Comparison of ENCODE assay signal across 8 mouse cellular contexts in the genomic region with DNA sequence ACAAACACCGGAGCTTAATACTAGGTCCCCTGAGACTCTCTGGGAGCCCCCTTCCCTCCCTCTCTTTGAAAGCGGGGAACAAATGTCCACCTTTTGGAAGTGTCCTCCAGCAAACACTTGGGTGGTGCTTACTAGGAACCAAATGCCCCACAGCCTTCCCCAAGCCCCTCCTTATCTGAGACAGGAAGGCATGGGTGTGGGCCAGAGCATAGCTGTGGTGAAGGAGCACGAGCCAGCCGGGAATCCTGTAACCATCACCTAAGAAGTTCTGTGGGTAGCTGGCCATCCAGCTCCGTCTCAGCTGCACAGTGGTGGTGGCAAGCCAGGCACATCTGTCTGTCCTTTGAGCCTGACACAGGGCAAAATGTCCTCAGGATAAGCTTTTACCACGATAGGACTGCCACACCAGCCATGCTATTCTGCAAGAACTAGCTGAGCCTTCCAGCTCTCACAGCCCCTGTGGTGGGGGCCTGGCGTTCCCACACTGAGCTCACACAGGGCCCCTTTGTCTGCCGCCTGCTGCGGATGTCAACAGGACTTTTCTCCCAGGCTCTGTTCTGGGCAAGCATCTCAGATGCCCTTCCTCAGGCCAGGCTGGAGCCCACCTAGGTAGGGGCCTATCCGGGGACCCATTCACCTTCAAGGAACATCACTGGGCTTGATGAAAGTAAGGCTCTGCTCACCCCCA. TPM values are rescaled to one million over a fixed set of nuclear protein-coding genes. Genes with fewer than 3 reads are reported as not detected.
DNase-seq lines count a peak whose midpoint lies in the region; ATAC-seq and TF ChIP-seq lines count a peak whose summit lies in the region.

No protein-coding gene starts in this region.

- H3K9me3 ChIP-seq in megakaryocyte, embryonic 14.5 days = no peaks in the 10 kb centered on the region
- no peaks in the 10 kb centered on the region for H3K9me3 ChIP-seq in hindbrain, embryonic 15.5 days
- no peaks in the 10 kb centered on the region for H3K9me3 ChIP-seq in neural tube, embryonic 15.5 days (replicated peaks)

- H3K4me1 ChIP-seq in heart, adult 2 months (ENCODE audit: control insufficient read depth, insufficient read depth, low read length) = peaks cover 26% of the 10 kb centered on the region
- H3K4me1 ChIP-seq in megakaryocyte, embryonic 14.5 days = peaks cover 87% of the 10 kb centered on the region
- peaks cover 57% of the 10 kb centered on the region for H3K4me1 ChIP-seq in hindbrain, embryonic 15.5 days (replicated peaks)
- peaks cover 68% of the 10 kb centered on the region for H3K4me1 ChIP-seq in neural tube, embryonic 15.5 days

- no peak for ATAC-seq in megakaryocyte, adult 5-6 weeks (ENCODE audit: poor library complexity, severe bottlenecking)
- no peak for ATAC-seq in hindbrain, embryonic 15.5 days (ENCODE audit: low FRiP score, low read depth)
- no peak for ATAC-seq in neural tube, embryonic 15.5 days (ENCODE audit: low FRiP score)
- no peak for ATAC-seq in erythroblast, adult 5-6 weeks (replicated peaks; ENCODE audit: low FRiP score, poor library complexity, severe bottlenecking)

- no peak for TF ChIP-seq EP300 in heart, adult 2 months (IDR thresholded peaks at IDR 0.05; ENCODE audit: insufficient read depth, low read depth, low read length)

- intact Hi-C loops in heart, adult 2 months (cut with DNase I) = no loop called here

- peak; percentile 30 to 43 for DNase-seq in heart, adult 2 months
- DNase-seq in heart, adult 8-10 months (ENCODE audit: low spot score) = no peak
- no peak for DNase-seq in adrenal gland, postnatal 14 days

- H3K4me2 ChIP-seq in hindbrain, embryonic 15.5 days = peak overlapping the region; percentile 38
- peak overlapping the region; percentile 32 for H3K4me2 ChIP-seq in neural tube, embryonic 15.5 days

- no peaks in the 10 kb centered on the region for H3K79me2 ChIP-seq in heart, adult 2 months (replicated peaks; ENCODE audit: control insufficient read depth, insufficient read depth, low read length)

- no peak for TF ChIP-seq CTCF in heart, adult 2 months (IDR thresholded peaks at IDR 0.05)

- no peaks in the 10 kb centered on the region for H3K27me3 ChIP-seq in heart, adult 2 months (ENCODE audit: control insufficient read depth, insufficient read depth, low read length)
- H3K27me3 ChIP-seq in megakaryocyte, embryonic 14.5 days (replicated peaks) = peaks cover 62% of the 10 kb centered on the region
- no peaks in the 10 kb centered on the region for H3K27me3 ChIP-seq in hindbrain, embryonic 15.5 days
- H3K27me3 ChIP-seq in neural tube, embryonic 15.5 days (replicated peaks) = no peaks in the 10 kb centered on the region; the same call in 1 of the 2 replicates

- H3K9ac ChIP-seq in heart, adult 2 months (ENCODE audit: low read depth, low read length) = no peak overlapping the region
- no peak overlapping the region; the same call in 1 of the 2 replicates for H3K9ac ChIP-seq in hindbrain, embryonic 15.5 days
- H3K9ac ChIP-seq in neural tube, embryonic 15.5 days (replicated peaks) = no peak overlapping the region

- H3K4me3 ChIP-seq in heart, adult 2 months = peak overlapping the region; percentile 21; the same call in 1 of the 2 replicates
- peak overlapping the region; percentile 29 for H3K4me3 ChIP-seq in megakaryocyte, embryonic 14.5 days (replicated peaks)
- H3K4me3 ChIP-seq in hindbrain, embryonic 15.5 days = no peak overlapping the region
- no peak overlapping the region for H3K4me3 ChIP-seq in neural tube, embryonic 15.5 days (replicated peaks)

- H3K27ac ChIP-seq in heart, adult 2 months = peak overlapping the region; percentile 86
- H3K27ac ChIP-seq in hindbrain, embryonic 15.5 days (replicated peaks) = peak overlapping the region; percentile 86
- peak overlapping the region; percentile 80 for H3K27ac ChIP-seq in neural tube, embryonic 15.5 days (replicated peaks)

- H3K36me3 ChIP-seq in heart, adult 2 months (ENCODE audit: control insufficient read depth, insufficient read depth, low read length) = no peaks in the 10 kb centered on the region
- no peaks in the 10 kb centered on the region for H3K36me3 ChIP-seq in megakaryocyte, embryonic 14.5 days (replicated peaks; ENCODE audit: low read length)
- H3K36me3 ChIP-seq in hindbrain, embryonic 15.5 days = no peaks in the 10 kb centered on the region
- no peaks in the 10 kb centered on the region for H3K36me3 ChIP-seq in neural tube, embryonic 15.5 days

- TF ChIP-seq POLR2A in heart, adult 2 months (IDR thresholded peaks at IDR 0.05; ENCODE audit: insufficient read depth, low read depth, low read length) = 0 out of 2 replicates have a peak, but pooled peaks have one; percentile 20

- WGBS in heart, adult 2 months = 40% methylated on average over 10 of the region's 10 CpGs
- WGBS in hindbrain, embryonic 15.5 days = 13% methylated on average over 10 of the region's 10 CpGs
- 15% methylated on average over 10 of the region's 10 CpGs for WGBS in neural tube, embryonic 15.5 days

RNA-seq across cellular contexts. Expression of gene Nrarp, which starts 2.1 kb away (rescaled TPM):
- 1 to 10 TPM; 6.2 to 7.4 TPM for total RNA-seq in heart, adult 2 months (2021)
- polyA plus RNA-seq in heart, adult 2 months (2012; rRNA removed) = 10.2 and 11.2 TPM in 2 replicates
- total RNA-seq in heart, adult 8-10 months (2022) = 1 to 10 TPM; 5.0 to 9.4 (median 9.2) TPM
- polyA plus RNA-seq in megakaryocyte, embryonic 14.5 days (2012; ENCODE audit: insufficient read depth, low replicate concordance) = 7.9 and 8.1 TPM in 2 replicates
- total RNA-seq in megakaryocyte, adult 5-6 weeks (2015) = 1.1 TPM in 1 of 2 replicates, not detected in the other
- total RNA-seq in megakaryocyte, adult 5-6 weeks (2017) = 0.22 and 0.28 TPM in 2 replicates
- 18.9 and 20.2 TPM in 2 replicates for polyA plus RNA-seq in hindbrain, embryonic 15.5 days (2015; fragmentation: Nextera tagmentation; extraction: Ambion mirVana)
- 15.0 and 16.8 TPM in 2 replicates for polyA plus RNA-seq in neural tube, embryonic 15.5 days (2015; fragmentation: Nextera tagmentation; extraction: Ambion mirVana)
- total RNA-seq in adrenal gland, postnatal 14 days (2021) = 8.7 and 9.5 TPM in 2 replicates
- total RNA-seq in erythroblast, adult 5-6 weeks (2015; ENCODE audit: low replicate concordance) = not detected in 2 replicates
- 0.51 TPM in 1 of 2 replicates, not detected in the other for total RNA-seq in erythroblast, adult 5-6 weeks (2017; ENCODE audit: low replicate concordance)

RNA-seq across cellular contexts. Expression of gene Tor4a, which starts 18.3 kb away (rescaled TPM):
- total RNA-seq in heart, adult 2 months (2021) = 1 to 10 TPM; 4.3 to 4.9 TPM
- 6.8 and 9.4 TPM in 2 replicates for polyA plus RNA-seq in heart, adult 2 months (2012; rRNA removed)
- total RNA-seq in heart, adult 8-10 months (2022) = 1 to 10 TPM; 3.9 to 5.0 (median 4.7) TPM
- polyA plus RNA-seq in megakaryocyte, embryonic 14.5 days (2012; ENCODE audit: insufficient read depth, low replicate concordance) = 10.3 and 14.6 TPM in 2 replicates
- total RNA-seq in megakaryocyte, adult 5-6 weeks (2015) = 17.4 and 19.7 TPM in 2 replicates
- 25.1 and 29.6 TPM in 2 replicates for total RNA-seq in megakaryocyte, adult 5-6 weeks (2017)
- 1.9 and 2.3 TPM in 2 replicates for polyA plus RNA-seq in hindbrain, embryonic 15.5 days (2015; fragmentation: Nextera tagmentation; extraction: Ambion mirVana)
- 1.6 and 5.9 TPM in 2 replicates for polyA plus RNA-seq in neural tube, embryonic 15.5 days (2015; fragmentation: Nextera tagmentation; extraction: Ambion mirVana)
- total RNA-seq in adrenal gland, postnatal 14 days (2021) = 13.9 and 21.3 TPM in 2 replicates
- total RNA-seq in erythroblast, adult 5-6 weeks (2015; ENCODE audit: low replicate concordance) = 3.1 and 5.0 TPM in 2 replicates
- 6.7 and 7.4 TPM in 2 replicates for total RNA-seq in erythroblast, adult 5-6 weeks (2017; ENCODE audit: low replicate concordance)

RNA-seq across cellular contexts. Expression of gene Nelfb, which starts 32.9 kb away (rescaled TPM):
- total RNA-seq in heart, adult 2 months (2021) = 10 to 100 TPM; 37.4 TPM
- 47.0 and 86.7 TPM in 2 replicates for polyA plus RNA-seq in heart, adult 2 months (2012; rRNA removed)
- 10 to 100 TPM; 38.5 to 49.3 (median 39.5) TPM for total RNA-seq in heart, adult 8-10 months (2022)
- polyA plus RNA-seq in megakaryocyte, embryonic 14.5 days (2012; ENCODE audit: insufficient read depth, low replicate concordance) = 22.9 and 24.0 TPM in 2 replicates
- total RNA-seq in megakaryocyte, adult 5-6 weeks (2015) = 21.4 and 23.8 TPM in 2 replicates
- total RNA-seq in megakaryocyte, adult 5-6 weeks (2017) = 30.1 and 36.5 TPM in 2 replicates
- 108 and 112 TPM in 2 replicates for polyA plus RNA-seq in hindbrain, embryonic 15.5 days (2015; fragmentation: Nextera tagmentation; extraction: Ambion mirVana)
- 101 and 105 TPM in 2 replicates for polyA plus RNA-seq in neural tube, embryonic 15.5 days (2015; fragmentation: Nextera tagmentation; extraction: Ambion mirVana)
- total RNA-seq in adrenal gland, postnatal 14 days (2021) = 41.6 and 47.1 TPM in 2 replicates
- 0.77 and 6.1 TPM in 2 replicates for total RNA-seq in erythroblast, adult 5-6 weeks (2015; ENCODE audit: low replicate concordance)
- total RNA-seq in erythroblast, adult 5-6 weeks (2017; ENCODE audit: low replicate concordance) = 19.5 and 25.7 TPM in 2 replicates

RNA-seq across cellular contexts. Expression of gene Stpg3, which starts 36.0 kb away (rescaled TPM):
- not detected for total RNA-seq in heart, adult 2 months (2021)
- 0.20 TPM in 1 of 2 replicates, not detected in the other for polyA plus RNA-seq in heart, adult 2 months (2012; rRNA removed)
- total RNA-seq in heart, adult 8-10 months (2022) = not detected
- polyA plus RNA-seq in megakaryocyte, embryonic 14.5 days (2012; ENCODE audit: insufficient read depth, low replicate concordance) = 0.08 and 1.5 TPM in 2 replicates
- not detected in 2 replicates for total RNA-seq in megakaryocyte, adult 5-6 weeks (2015)
- not detected in 2 replicates for total RNA-seq in megakaryocyte, adult 5-6 weeks (2017)
- not detected in 2 replicates for polyA plus RNA-seq in hindbrain, embryonic 15.5 days (2015; fragmentation: Nextera tagmentation; extraction: Ambion mirVana)
- not detected in 2 replicates for polyA plus RNA-seq in neural tube, embryonic 15.5 days (2015; fragmentation: Nextera tagmentation; extraction: Ambion mirVana)
- total RNA-seq in adrenal gland, postnatal 14 days (2021) = not detected in 2 replicates
- not detected in 2 replicates for total RNA-seq in erythroblast, adult 5-6 weeks (2015; ENCODE audit: low replicate concordance)
- 0.34 TPM in 1 of 2 replicates, not detected in the other for total RNA-seq in erythroblast, adult 5-6 weeks (2017; ENCODE audit: low replicate concordance)

RNA-seq across cellular contexts. Expression of gene Fam166a, which starts 40.1 kb away (rescaled TPM):
- not detected for total RNA-seq in heart, adult 2 months (2021)
- polyA plus RNA-seq in heart, adult 2 months (2012; rRNA removed) = 0.21 TPM in 1 of 2 replicates, not detected in the other
- not detected for total RNA-seq in heart, adult 8-10 months (2022)
- polyA plus RNA-seq in megakaryocyte, embryonic 14.5 days (2012; ENCODE audit: insufficient read depth, low replicate concordance) = not detected in 2 replicates
- 0.20 and 0.57 TPM in 2 replicates for total RNA-seq in megakaryocyte, adult 5-6 weeks (2015)
- total RNA-seq in megakaryocyte, adult 5-6 weeks (2017) = not detected in 2 replicates
- polyA plus RNA-seq in hindbrain, embryonic 15.5 days (2015; fragmentation: Nextera tagmentation; extraction: Ambion mirVana) = 0.70 and 0.72 TPM in 2 replicates
- not detected in 2 replicates for polyA plus RNA-seq in neural tube, embryonic 15.5 days (2015; fragmentation: Nextera tagmentation; extraction: Ambion mirVana)
- not detected in 2 replicates for total RNA-seq in adrenal gland, postnatal 14 days (2021)
- not detected in 2 replicates for total RNA-seq in erythroblast, adult 5-6 weeks (2015; ENCODE audit: low replicate concordance)
- not detected in 2 replicates for total RNA-seq in erythroblast, adult 5-6 weeks (2017; ENCODE audit: low replicate concordance)

Comparison
In these comparisons a context has a peak if more than half of its experiments do, and no peak if none do; other contexts are left out.
1. DNase-seq: peak in heart, adult 2 months (2 of 2); none in heart, adult 8-10 months (single experiment) and adrenal gland, postnatal 14 days (single experiment).
2. H3K4me3 ChIP-seq: peak in heart, adult 2 months (single experiment) and megakaryocyte, embryonic 14.5 days (single experiment); none in hindbrain, embryonic 15.5 days (single experiment) and neural tube, embryonic 15.5 days (single experiment).
3. Peak in every context shown above with its lines, with median percentiles within 50 percentile points of each other: H3K27ac ChIP-seq.